Mouse (Mus musculus) brown adipose tissue, adult 24 weeks (tissue): Measurements from ENCODE around the gene Flywch1. TPM values are rescaled to one million over a fixed set of nuclear protein-coding genes. Genes with fewer than 3 reads are reported as not detected.

ENCODE experiments used
- H3K27ac ChIP-seq: fragments of 200-500 bp; replicated peaks from 2 replicates; pipeline ENCODE4 v1.5.1; 2012; ENCODE audit warnings: low read depth, mild to moderate bottlenecking, low read length
- H3K4me1 ChIP-seq: fragments of 200-500 bp; 2 replicates; pipeline ENCODE4 v1.6.1; 2012; ENCODE audit warnings: low read length, mixed read lengths; ENCODE audit not compliant: control insufficient read depth, insufficient read depth, insufficient read length
- H3K4me3 ChIP-seq: fragments of 200-500 bp; 2 replicates; pipeline ENCODE4 v1.5.1; 2012; ENCODE audit warnings: low read depth, mild to moderate bottlenecking, low read length, moderate library complexity; ENCODE audit not compliant: insufficient read depth
- polyA plus RNA-seq: library from polyadenylated mRNA; stranded (reverse); fragments of >200 nt; gene quantifications from 2 replicates; pipeline ENCODE4 v1.2.4, GENCODE M21; 2012; ENCODE audit not compliant: missing spikeins, insufficient read depth, insufficient read length

Flywch1 gene
- polyA plus RNA-seq, 1 experiment: 25.8 TPM

GRCm38 (mm10) chr17:23722376-23723125, 48.9 kb downstream of the Flywch1 start, which contains the start of gene 1520401A03Rik:
Gene 1520401A03Rik (minus strand): TSS chr17:23722783.
- Histone ChIP-seq H3K4me1 (no peaks in the 10 kb centered on the region), H3K4me3 (no peak within 1 kb of the TSS), H3K27ac (no peak within 1 kb of the TSS)

- Histone ChIP-seq H3K27ac (no peak overlapping the region), H3K4me1 (no peaks in the 10 kb centered on the region), H3K4me3 (no peak overlapping the region)
These were observed 49.5 kb downstream of the Flywch1 start for GRCm38 (mm10) chr17:23721886-23722285.

- no peak overlapping the region for H3K27ac ChIP-seq
- no peak overlapping the region for H3K4me3 ChIP-seq
- H3K4me1 ChIP-seq: no peaks in the 10 kb centered on the region
These were observed 51.9 kb downstream of the Flywch1 start for GRCm38 (mm10) chr17:23719455-23719854.

- Histone ChIP-seq H3K4me3 (no peak overlapping the region), H3K27ac (no peak overlapping the region), H3K4me1 (no peaks in the 10 kb centered on the region)
These were observed 54.4 kb downstream of the Flywch1 start for GRCm38 (mm10) chr17:23717003-23717402.

- no peak overlapping the region for H3K4me3 ChIP-seq
- H3K4me1 ChIP-seq: no peaks in the 10 kb centered on the region
- H3K27ac ChIP-seq: no peak overlapping the region
These were observed 65.2 kb downstream of the Flywch1 start for GRCm38 (mm10) chr17:23706212-23706611.

GRCm38 (mm10) chr17:23705525-23706104, 65.8 kb downstream of the Flywch1 start:
- Histone ChIP-seq H3K27ac (no peak overlapping the region), H3K4me3 (no peak overlapping the region), H3K4me1 (no peaks in the 10 kb centered on the region)

GRCm38 (mm10) chr17:23704741-23705140, 66.7 kb downstream of the Flywch1 start:
- Histone ChIP-seq H3K4me3 (no peak overlapping the region), H3K27ac (no peak overlapping the region), H3K4me1 (no peaks in the 10 kb centered on the region)

GRCm38 (mm10) chr17:23703301-23703700, 68.1 kb downstream of the Flywch1 start:
- H3K4me3 ChIP-seq: no peak overlapping the region
- no peak overlapping the region for H3K27ac ChIP-seq
- no peaks in the 10 kb centered on the region for H3K4me1 ChIP-seq

Other genes starting within 250 kb of the Flywch1 start
- gene Zfp213, start 207.4 kb downstream of the Flywch1 start, polyA plus RNA-seq: 3.4 and 4.6 TPM in 2 replicates
- 1.8 and 3.7 TPM in 2 replicates for gene Zfp13, start 172.1 kb downstream of the Flywch1 start, polyA plus RNA-seq
- gene Zscan10, start 170.7 kb downstream of the Flywch1 start, polyA plus RNA-seq: not detected in 2 replicates
- not detected in 2 replicates for gene Mmp25, start 126.3 kb downstream of the Flywch1 start, polyA plus RNA-seq
- gene Bicdl2, start 111.1 kb downstream of the Flywch1 start, polyA plus RNA-seq: not detected in 2 replicates
- 284 and 292 TPM in 2 replicates for gene Hcfc1r1, start 98.0 kb downstream of the Flywch1 start, polyA plus RNA-seq
- 13.0 and 16.3 TPM in 2 replicates for gene Thoc6, start 97.7 kb downstream of the Flywch1 start, polyA plus RNA-seq
- 20.5 and 40.5 TPM in 2 replicates for gene Tnfrsf12a, start 94.1 kb downstream of the Flywch1 start, polyA plus RNA-seq
- gene Cldn6, start 92.4 kb downstream of the Flywch1 start, polyA plus RNA-seq: not detected in 2 replicates
- gene Cldn9, start 87.6 kb downstream of the Flywch1 start, polyA plus RNA-seq: not detected in 2 replicates
- not detected in 2 replicates for gene 1520401A03Rik, start 48.8 kb downstream of the Flywch1 start, polyA plus RNA-seq
- 1.8 TPM in 1 of 2 replicates, not detected in the other for gene Pkmyt1, start 45.3 kb downstream of the Flywch1 start, polyA plus RNA-seq
- 4.0 and 5.1 TPM in 2 replicates for gene Paqr4, start 30.7 kb downstream of the Flywch1 start, polyA plus RNA-seq
- gene Kremen2, start 25.8 kb downstream of the Flywch1 start, polyA plus RNA-seq: not detected in 2 replicates
- 2.8 and 8.2 TPM in 2 replicates for gene Flywch2, start 14.5 kb upstream of the Flywch1 start, polyA plus RNA-seq
- 86.7 and 109 TPM in 2 replicates for gene Srrm2, start 18.9 kb upstream of the Flywch1 start, polyA plus RNA-seq
- 378 and 510 TPM in 2 replicates for gene Elob, start 57.5 kb upstream of the Flywch1 start, polyA plus RNA-seq
- gene Prss33, start 64.5 kb upstream of the Flywch1 start, polyA plus RNA-seq: not detected in 2 replicates
- not detected in 2 replicates for gene Prss32, start 72.3 kb upstream of the Flywch1 start, polyA plus RNA-seq
- gene Prss41, start 72.6 kb upstream of the Flywch1 start, polyA plus RNA-seq: not detected in 2 replicates
- not detected in 2 replicates for gene Prss21, start 96.5 kb upstream of the Flywch1 start, polyA plus RNA-seq
- gene Dcpp1, start 109.3 kb upstream of the Flywch1 start, polyA plus RNA-seq: not detected in 2 replicates
- not detected in 2 replicates for gene Dcpp2, start 109.3 kb upstream of the Flywch1 start, polyA plus RNA-seq
- not detected in 2 replicates for gene Dcpp3, start 145.9 kb upstream of the Flywch1 start, polyA plus RNA-seq
- not detected in 2 replicates for gene Sbp, start 170.1 kb upstream of the Flywch1 start, polyA plus RNA-seq
- gene Sbpl, start 183.7 kb upstream of the Flywch1 start, polyA plus RNA-seq: not detected in 2 replicates
- gene Prss30, start 209.0 kb upstream of the Flywch1 start, polyA plus RNA-seq: not detected in 2 replicates
- not detected in 2 replicates for gene Prss22, start 226.5 kb upstream of the Flywch1 start, polyA plus RNA-seq